Mouse (Mus musculus) forebrain, embryonic 11.5 days (tissue): Measurements from ENCODE around the gene Casq2. TPM values are rescaled to one million over a fixed set of nuclear protein-coding genes. Genes with fewer than 3 reads are reported as not detected.

Experiments
- ATAC-seq: fragments of 200-750 bp; cut with Nextera tagmentation; replicated peaks from 2 replicates; pipeline ENCODE4 v1.8.0; 2017; ENCODE audit warnings: moderate TSS enrichment; ENCODE audit not compliant: low FRiP score
- DNase-seq: peaks from one replicate; pipeline ENCODE4 v3.0.0-alpha.2; 2017; ENCODE audit warnings: low spot score
- H3K27ac ChIP-seq: fragments of 300-500 bp; sonication (generic); 2 replicates; pipeline ENCODE4 v1.5.1; 2014; ENCODE audit warnings: low read depth, low read length
- H3K27me3 ChIP-seq: fragments of 300-500 bp; sonication (generic); 2 replicates; pipeline ENCODE4 v1.6.1; 2014; ENCODE audit warnings: mild to moderate bottlenecking, low read length, mixed read lengths; ENCODE audit not compliant: control insufficient read depth, insufficient read depth
- H3K36me3 ChIP-seq: fragments of 300-500 bp; sonication (generic); 2 replicates; pipeline ENCODE4 v1.6.1; 2014; ENCODE audit warnings: mild to moderate bottlenecking, low read length, moderate library complexity, mixed read lengths; ENCODE audit not compliant: control insufficient read depth, insufficient read depth
- H3K4me1 ChIP-seq: fragments of 300-500 bp; sonication (generic); replicated peaks from 2 replicates; pipeline ENCODE4 v1.6.1; 2014; ENCODE audit warnings: low read length, mixed read lengths; ENCODE audit not compliant: control insufficient read depth, insufficient read depth
- H3K4me2 ChIP-seq: fragments of 300-500 bp; sonication (generic); 2 replicates; pipeline ENCODE4 v1.6.1; 2014; ENCODE audit warnings: low read depth, mild to moderate bottlenecking, low read length, moderate library complexity, mixed read lengths; ENCODE audit not compliant: severe bottlenecking
- H3K4me3 ChIP-seq: fragments of 300-500 bp; sonication (generic); 2 replicates; pipeline ENCODE4 v1.5.1; 2014; ENCODE audit warnings: low read depth, low read length
- H3K9ac ChIP-seq: fragments of 300-500 bp; sonication (generic); 2 replicates; pipeline ENCODE4 v1.6.1; 2014; ENCODE audit warnings: low read length
- H3K9me3 ChIP-seq: fragments of 300-500 bp; sonication (generic); 2 replicates; pipeline ENCODE4 v1.6.1; 2016; ENCODE audit warnings: low read length, mixed read lengths; ENCODE audit not compliant: control insufficient read depth
- WGBS: fragments of 180-500 bp; shearing (Covaris S2); extraction: QIAGEN DNeasy Blood & Tissue Kit; methylation state at CpG from one replicate; pipeline ENCODE4 v1.1.7; 2014; 5-methylcytosine and 5-hydroxymethylcytosine counted together
- polyA plus RNA-seq: library from polyadenylated mRNA; unstranded; fragments of >200 nt; fragmentation: Nextera tagmentation; extraction: Ambion mirVana; gene quantifications from 2 replicates; pipeline ENCODE4 v1.2.1, GENCODE M21; 2014

The Casq2 gene
- polyA plus RNA-seq, 1 experiment from 2014 or later: not detected

DNA sequence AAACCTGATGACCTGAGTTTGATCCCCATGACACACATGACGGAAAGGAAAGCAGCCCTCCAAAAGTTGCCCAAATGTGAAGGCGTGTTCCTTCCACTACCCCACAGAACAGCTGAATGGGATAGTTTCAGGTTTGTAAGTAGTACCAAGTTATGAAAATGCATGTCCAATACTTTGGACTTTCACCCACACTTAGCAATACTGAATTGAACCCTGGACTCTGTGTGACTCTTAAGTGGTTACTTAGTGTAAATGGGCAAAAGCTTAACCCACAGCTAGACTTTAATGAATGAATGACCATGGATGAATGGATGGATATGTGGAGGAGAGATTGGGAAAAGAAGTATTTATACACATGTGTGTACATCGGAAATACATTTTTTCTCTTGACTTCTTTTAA lies 8.6 kb downstream of the Casq2 start:
- no peak overlapping the region for H3K9ac ChIP-seq
- H3K4me2 ChIP-seq: no peak overlapping the region
- ATAC-seq (no peak), DNase-seq (no peak)
- H3K27ac ChIP-seq: no peak overlapping the region
- no peaks in the 10 kb centered on the region for H3K36me3 ChIP-seq
- H3K9me3 ChIP-seq: no peaks in the 10 kb centered on the region
- no peak overlapping the region for H3K4me3 ChIP-seq
- 89% methylated on average over 3 of the region's 3 CpGs for WGBS
- H3K4me1 ChIP-seq: no peaks in the 10 kb centered on the region
- no peaks in the 10 kb centered on the region for H3K27me3 ChIP-seq

DNA sequence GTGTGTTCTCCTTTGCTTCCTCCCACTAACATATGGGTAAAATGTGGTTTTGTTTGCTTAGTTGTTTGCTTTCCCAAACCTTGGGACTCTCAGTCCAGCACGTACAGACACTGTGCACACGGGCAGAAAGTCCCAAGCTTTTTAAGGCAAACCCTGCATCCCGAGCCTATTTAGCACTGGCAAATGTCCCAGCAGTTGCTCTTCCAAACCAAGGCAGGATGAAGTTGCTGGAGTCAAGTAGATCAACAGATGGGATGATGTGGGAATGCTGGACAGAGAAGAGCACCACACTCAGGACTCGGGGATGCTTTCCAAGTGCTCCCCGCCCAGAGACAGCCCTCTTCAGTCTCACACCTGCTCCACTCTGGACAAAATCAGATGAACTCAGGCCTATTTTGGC lies 9.2 kb downstream of the Casq2 start:
- WGBS: 89% methylated on average over 5 of the region's 5 CpGs
- no peak overlapping the region for H3K9ac ChIP-seq
- no peaks in the 10 kb centered on the region for H3K4me1 ChIP-seq
- no peaks in the 10 kb centered on the region for H3K27me3 ChIP-seq
- no peak overlapping the region for H3K4me2 ChIP-seq
- ATAC-seq: no peak
- no peak for DNase-seq
- no peak overlapping the region for H3K27ac ChIP-seq
- no peak overlapping the region for H3K4me3 ChIP-seq
- H3K36me3 ChIP-seq: no peaks in the 10 kb centered on the region
- no peaks in the 10 kb centered on the region for H3K9me3 ChIP-seq

DNA sequence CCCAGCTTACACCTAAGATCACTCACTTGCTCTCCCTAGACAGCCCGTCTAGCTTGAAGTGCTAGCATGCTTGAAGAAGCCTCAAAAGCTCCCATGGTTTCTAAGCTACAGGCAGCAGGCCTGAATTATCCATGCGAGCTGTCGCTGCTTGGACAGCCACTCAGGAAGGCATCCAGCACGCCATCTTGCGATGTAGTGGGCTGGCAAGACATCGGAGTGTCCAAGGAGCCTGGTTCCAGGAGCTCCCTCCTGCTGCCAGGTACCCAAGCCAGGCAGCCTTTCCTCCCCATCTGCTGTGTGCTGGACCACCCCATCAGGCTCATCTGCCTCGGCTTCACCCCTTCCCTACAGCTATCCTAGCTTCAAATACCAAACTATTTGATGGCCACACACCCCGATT lies 10.2 kb downstream of the Casq2 start:
- Histone ChIP-seq H3K4me2 (no peak overlapping the region), H3K4me3 (no peak overlapping the region), H3K36me3 (no peaks in the 10 kb centered on the region), H3K27me3 (no peaks in the 10 kb centered on the region), H3K9me3 (no peaks in the 10 kb centered on the region), H3K9ac (no peak overlapping the region), H3K4me1 (no peaks in the 10 kb centered on the region), H3K27ac (no peak overlapping the region)
- no peak for DNase-seq
- ATAC-seq: no peak
- 91% methylated on average over 8 of the region's 8 CpGs for WGBS

DNA sequence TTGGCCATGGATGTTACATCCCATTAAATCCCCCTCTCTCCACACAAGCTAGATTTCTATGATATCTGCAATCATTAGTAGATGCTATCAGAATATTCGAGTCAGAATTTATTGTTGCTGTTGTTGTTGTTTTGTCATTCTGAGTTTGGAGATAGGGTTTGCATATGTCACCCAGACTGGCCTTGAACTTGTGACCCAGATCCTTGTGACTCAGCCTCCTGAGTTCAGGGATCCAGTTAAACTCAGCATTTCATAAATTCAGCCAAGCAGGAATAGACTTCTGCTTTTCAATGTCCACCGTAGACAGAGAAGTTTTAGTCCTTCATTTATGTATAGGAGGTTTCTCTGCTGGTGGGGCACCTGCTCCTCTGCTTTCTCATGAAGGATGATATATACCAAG lies 10.8 kb downstream of the Casq2 start:
- no peak overlapping the region for H3K4me2 ChIP-seq
- H3K4me3 ChIP-seq: no peak overlapping the region
- H3K36me3 ChIP-seq: no peaks in the 10 kb centered on the region
- no peak overlapping the region for H3K9ac ChIP-seq
- no peaks in the 10 kb centered on the region for H3K4me1 ChIP-seq
- no peaks in the 10 kb centered on the region for H3K27me3 ChIP-seq
- DNase-seq: no peak
- no peak overlapping the region for H3K27ac ChIP-seq
- 94% methylated on average over 2 of the region's 2 CpGs for WGBS
- no peaks in the 10 kb centered on the region for H3K9me3 ChIP-seq
- no peak for ATAC-seq

DNA sequence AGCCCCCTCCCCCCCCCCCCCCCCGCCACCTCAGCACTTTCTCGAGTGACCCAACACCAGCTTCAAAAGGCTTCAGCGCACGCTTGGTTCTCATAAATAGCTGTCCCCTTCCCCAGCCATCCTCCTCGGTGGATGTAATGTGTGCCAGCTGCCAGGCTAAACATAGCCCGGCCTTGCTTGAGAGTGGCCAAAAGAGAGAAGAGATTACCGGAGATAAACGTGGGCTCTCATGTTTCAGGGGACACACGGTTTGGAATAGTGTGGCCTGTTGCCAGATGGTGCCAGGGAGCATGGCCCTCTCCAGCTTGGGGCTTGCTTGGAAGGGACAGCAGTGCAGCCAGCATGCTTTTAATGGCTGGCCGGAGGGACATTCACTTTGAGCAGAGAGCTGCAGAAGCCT lies 13.0 kb downstream of the Casq2 start:
- H3K9me3 ChIP-seq: no peaks in the 10 kb centered on the region
- H3K36me3 ChIP-seq: no peaks in the 10 kb centered on the region
- no peaks in the 10 kb centered on the region for H3K4me1 ChIP-seq
- DNase-seq: no peak
- H3K9ac ChIP-seq: no peak overlapping the region
- ATAC-seq: no peak
- no peak overlapping the region for H3K27ac ChIP-seq
- no peaks in the 10 kb centered on the region for H3K27me3 ChIP-seq
- H3K4me2 ChIP-seq: no peak overlapping the region
- 75% methylated on average over 10 of the region's 10 CpGs for WGBS
- no peak overlapping the region for H3K4me3 ChIP-seq

DNA sequence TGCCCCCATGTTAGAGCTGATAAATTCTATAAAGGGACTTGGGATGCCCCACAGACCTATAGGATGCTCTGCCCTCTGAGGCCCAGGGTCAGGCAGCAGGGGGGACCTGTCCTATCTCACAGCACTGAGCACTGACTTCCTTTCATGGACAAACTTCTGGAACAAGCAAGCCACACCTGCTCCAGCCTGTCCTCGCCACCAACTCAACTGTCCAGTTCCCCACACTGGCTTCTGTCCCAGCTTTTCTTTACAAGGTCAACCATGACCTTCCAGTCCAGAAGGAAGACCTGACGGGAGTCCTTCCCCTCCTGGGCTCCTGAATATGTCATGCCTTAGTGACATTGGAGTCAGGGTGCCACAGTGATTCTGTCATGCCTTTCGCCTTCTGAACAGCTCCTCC lies 13.6 kb downstream of the Casq2 start:
- no peaks in the 10 kb centered on the region for H3K4me1 ChIP-seq
- no peak overlapping the region for H3K4me3 ChIP-seq
- ATAC-seq: no peak
- H3K9ac ChIP-seq: no peak overlapping the region
- no peak overlapping the region for H3K27ac ChIP-seq
- H3K36me3 ChIP-seq: no peaks in the 10 kb centered on the region
- 96% methylated on average over 3 of the region's 3 CpGs for WGBS
- no peak overlapping the region for H3K4me2 ChIP-seq
- DNase-seq: no peak
- no peaks in the 10 kb centered on the region for H3K9me3 ChIP-seq
- H3K27me3 ChIP-seq: no peaks in the 10 kb centered on the region

DNA sequence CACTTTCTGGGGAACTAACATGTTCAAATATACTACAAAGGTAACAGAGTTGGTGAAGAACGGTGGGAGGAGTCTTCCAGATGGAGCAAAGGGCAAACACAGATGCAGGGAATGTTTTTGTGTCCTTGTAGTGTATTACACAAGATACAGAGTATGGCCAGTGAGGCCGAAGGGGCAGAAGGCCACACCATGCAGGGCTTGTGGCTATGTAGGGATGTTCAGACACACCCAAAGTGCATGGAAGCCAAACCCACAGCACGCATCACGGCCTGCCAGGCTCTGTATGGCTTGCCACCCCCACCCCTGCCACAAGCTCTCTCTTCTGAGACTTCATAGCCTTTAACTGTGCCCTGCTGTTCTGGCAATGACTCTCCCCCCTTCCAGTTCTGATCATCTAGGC lies 15.2 kb downstream of the Casq2 start:
- H3K27ac ChIP-seq: no peak overlapping the region
- DNase-seq (no peak), ATAC-seq (no peak)
- no peaks in the 10 kb centered on the region for H3K36me3 ChIP-seq
- WGBS: 91% methylated on average over 4 of the region's 4 CpGs
- no peak overlapping the region for H3K4me3 ChIP-seq
- no peaks in the 10 kb centered on the region for H3K27me3 ChIP-seq
- no peak overlapping the region for H3K4me2 ChIP-seq
- no peak overlapping the region for H3K9ac ChIP-seq
- no peaks in the 10 kb centered on the region for H3K9me3 ChIP-seq
- H3K4me1 ChIP-seq: no peaks in the 10 kb centered on the region

DNA sequence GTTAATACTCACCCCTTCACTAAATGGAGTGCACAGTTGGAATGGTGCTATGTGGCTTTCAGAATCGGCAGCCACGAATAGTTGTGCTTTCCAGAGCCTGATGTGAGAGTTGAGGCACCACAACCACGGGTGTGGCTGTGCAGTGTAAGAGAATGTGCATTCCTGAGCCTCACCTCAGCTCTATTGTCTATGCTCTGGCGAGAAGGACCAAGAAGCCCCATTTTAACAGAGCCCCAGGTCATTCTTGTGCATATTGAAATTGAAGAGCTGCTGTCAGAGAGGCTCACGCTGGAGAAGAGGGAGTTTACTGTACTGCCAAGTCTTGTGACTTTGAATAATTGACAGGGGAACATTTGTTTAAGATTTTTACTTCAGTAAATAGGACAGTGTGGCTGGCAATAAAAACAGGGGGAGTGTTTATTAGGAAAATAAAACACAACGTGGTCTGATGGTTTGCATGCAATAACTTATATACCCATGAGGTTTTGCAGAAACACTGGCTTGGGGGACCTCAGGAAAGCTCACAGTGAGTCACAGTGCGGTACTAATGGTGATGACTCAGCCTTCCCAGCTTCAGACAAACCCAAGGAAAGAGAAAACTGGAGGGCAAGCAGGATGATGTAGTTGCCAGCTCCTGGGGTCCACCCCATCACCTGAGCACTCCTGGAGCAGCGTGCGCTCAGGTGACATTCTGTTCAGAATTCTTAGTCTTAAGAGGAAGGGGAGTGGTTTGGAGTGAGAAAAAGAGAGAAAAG lies 17.8 kb downstream of the Casq2 start:
- no peaks in the 10 kb centered on the region for H3K9me3 ChIP-seq
- H3K27ac ChIP-seq: no peak overlapping the region
- H3K36me3 ChIP-seq: no peaks in the 10 kb centered on the region
- no peak overlapping the region for H3K4me2 ChIP-seq
- H3K9ac ChIP-seq: no peak overlapping the region
- DNase-seq (no peak), ATAC-seq (no peak)
- no peak overlapping the region for H3K4me3 ChIP-seq
- 79% methylated on average over 9 of the region's 9 CpGs for WGBS
- H3K4me1 ChIP-seq: no peaks in the 10 kb centered on the region
- no peaks in the 10 kb centered on the region for H3K27me3 ChIP-seq

DNA sequence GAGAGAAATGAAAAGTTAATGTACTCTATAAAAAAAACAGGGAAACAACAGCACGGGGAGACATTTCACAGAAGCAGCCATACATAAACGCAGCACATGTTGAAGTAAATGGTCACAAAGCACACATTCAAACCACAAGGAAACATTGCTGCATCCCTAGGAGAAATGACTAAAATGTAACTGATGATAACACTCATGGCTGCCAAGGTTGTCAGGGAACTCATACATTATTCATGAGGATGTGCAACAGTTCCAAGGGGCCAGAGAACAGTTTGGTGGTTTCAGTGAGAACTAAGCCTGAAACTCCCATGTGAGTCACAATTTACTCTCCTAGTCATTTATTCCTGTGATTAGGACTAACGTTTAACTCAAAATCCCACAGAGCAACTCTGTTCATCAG lies 22.0 kb downstream of the Casq2 start:
- Histone ChIP-seq H3K4me1 (peaks cover 4% of the 10 kb centered on the region; the same call in 1 of the 2 replicates), H3K27ac (no peak overlapping the region), H3K4me2 (no peak overlapping the region), H3K27me3 (no peaks in the 10 kb centered on the region), H3K9ac (no peak overlapping the region), H3K9me3 (no peaks in the 10 kb centered on the region), H3K4me3 (no peak overlapping the region), H3K36me3 (no peaks in the 10 kb centered on the region)
- DNase-seq (no peak), ATAC-seq (no peak)
- 94% methylated on average over 3 of the region's 3 CpGs for WGBS
